Comparison of ENCODE assay signal across 8 mouse cellular contexts in the genomic region with DNA sequence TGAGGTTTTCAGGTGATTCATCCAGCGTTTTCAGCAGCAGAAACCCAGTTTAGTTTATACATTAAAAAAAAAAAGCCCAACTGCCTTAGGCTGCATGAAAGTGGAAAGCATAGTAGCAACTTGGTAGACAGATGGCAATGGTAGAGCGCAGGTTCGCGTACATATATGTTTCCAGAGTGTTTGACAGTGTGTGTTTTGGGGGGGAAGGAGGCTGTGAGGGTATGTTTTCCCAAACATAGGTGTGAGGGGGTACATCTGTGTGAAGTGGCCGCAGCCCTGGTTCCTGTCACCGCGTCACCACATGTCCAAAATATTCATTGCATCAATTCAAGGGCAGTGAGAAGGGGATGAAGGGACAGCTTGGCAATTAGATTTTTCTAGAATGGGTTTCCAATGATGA. TPM values are rescaled to one million over a fixed set of nuclear protein-coding genes. Genes with fewer than 3 reads are reported as not detected.
DNase-seq lines count a peak whose midpoint lies in the region; ATAC-seq and TF ChIP-seq lines count a peak whose summit lies in the region.

No protein-coding gene starts in this region.

- H3K9ac ChIP-seq in intestine, postnatal 0 days (ENCODE audit: low read depth, low read length), result peak overlapping the region; percentile 88
- peak overlapping the region; percentile 92 for H3K9ac ChIP-seq in midbrain, embryonic 15.5 days

- H3K27me3 ChIP-seq in intestine, postnatal 0 days (replicated peaks; ENCODE audit: control insufficient read depth, insufficient read depth, low read length), result no peaks in the 10 kb centered on the region
- no peaks in the 10 kb centered on the region for H3K27me3 ChIP-seq in midbrain, embryonic 15.5 days (replicated peaks)

- intact Hi-C loops in gastrocnemius, postnatal 36 days (cut with DNase I), result loop anchor here (10.0 kb wide), 3 partner anchors 199 to 379 kb away; no protein-coding TSS in a partner anchor

- WGBS in intestine, postnatal 0 days, result 0% methylated on average over 7 of the region's 7 CpGs
- WGBS in midbrain, embryonic 15.5 days, result 1% methylated on average over 7 of the region's 7 CpGs

- no peak for TF ChIP-seq CTCF in intestine, postnatal 0 days (IDR thresholded peaks at IDR 0.05; ENCODE audit: low read depth)

- no peaks in the 10 kb centered on the region for H3K9me3 ChIP-seq in intestine, postnatal 0 days (ENCODE audit: control insufficient read depth)
- no peaks in the 10 kb centered on the region for H3K9me3 ChIP-seq in midbrain, embryonic 15.5 days

- ATAC-seq in intestine, postnatal 0 days, result no peak
- 0 out of 2 replicates have a peak, but pooled peaks have one; percentile 2 for ATAC-seq in midbrain, embryonic 15.5 days (replicated peaks)

- 0 out of 2 replicates have a peak, but pooled peaks cover 3% of the 10 kb centered on the region for H3K4me1 ChIP-seq in intestine, postnatal 0 days (replicated peaks; ENCODE audit: control insufficient read depth, insufficient read depth, low read length)
- peaks cover 19% of the 10 kb centered on the region for H3K4me1 ChIP-seq in midbrain, embryonic 15.5 days

- peak; percentile 19 to 38 for DNase-seq in cerebellum, adult 18-20 months
- DNase-seq in cerebellum, postnatal 36 days, result no peak
- peak; percentile 38 to 47 for DNase-seq in right cerebral cortex, adult 2 months (ENCODE audit: low spot score in 2 of 2)
- DNase-seq in right cerebral cortex, postnatal 4 days, result no peak
- DNase-seq in gastrocnemius, postnatal 36 days, result no peak
- no peak for DNase-seq in retina, postnatal 1 day

- H3K27ac ChIP-seq in intestine, postnatal 0 days (ENCODE audit: low read depth, low read length), result peak overlapping the region; percentile 98
- H3K27ac ChIP-seq in midbrain, embryonic 15.5 days, result peak overlapping the region; percentile 95

- H3K4me3 ChIP-seq in intestine, postnatal 0 days (ENCODE audit: low read depth, low read length), result peak overlapping the region; percentile 70
- H3K4me3 ChIP-seq in midbrain, embryonic 15.5 days, result peak overlapping the region; percentile 75

- no peaks in the 10 kb centered on the region for H3K36me3 ChIP-seq in intestine, postnatal 0 days (ENCODE audit: control insufficient read depth, insufficient read depth)
- H3K36me3 ChIP-seq in midbrain, embryonic 15.5 days (replicated peaks), result no peaks in the 10 kb centered on the region

- peak overlapping the region; percentile 93 for H3K4me2 ChIP-seq in intestine, postnatal 0 days (replicated peaks; ENCODE audit: low read depth)
- peak overlapping the region; percentile 79 for H3K4me2 ChIP-seq in midbrain, embryonic 15.5 days

RNA-seq across cellular contexts. Expression of a gene that starts 8.5 kb away (rescaled TPM):
- 15.3 and 18.4 TPM in 2 replicates for polyA plus RNA-seq in intestine, postnatal 0 days (2015; fragmentation: Nextera tagmentation; extraction: Ambion mirVana)
- polyA plus RNA-seq in midbrain, embryonic 15.5 days (2015; fragmentation: Nextera tagmentation; extraction: Ambion mirVana), result 13.8 and 14.0 TPM in 2 replicates
- total RNA-seq in gastrocnemius, postnatal 36 days (2021), result 10 to 100 TPM; 21.3 to 25.4 TPM

Comparison
In these comparisons a context has a peak if more than half of its experiments do, and no peak if none do; other contexts are left out.
1. DNase-seq: peak in cerebellum, adult 18-20 months (2 of 2) and right cerebral cortex, adult 2 months (2 of 2); none in cerebellum, postnatal 36 days (0 of 2), right cerebral cortex, postnatal 4 days (single experiment), gastrocnemius, postnatal 36 days (0 of 2) and retina, postnatal 1 day (single experiment).